Mouse (Mus musculus): ENCODE measurements around the gene Nrxn1. TPM values are rescaled to one million over a fixed set of nuclear protein-coding genes. Genes with fewer than 3 reads are reported as not detected.

Nrxn1 gene
- total and polyA plus RNA-seq, 3 experiments, result not detected

DNA sequence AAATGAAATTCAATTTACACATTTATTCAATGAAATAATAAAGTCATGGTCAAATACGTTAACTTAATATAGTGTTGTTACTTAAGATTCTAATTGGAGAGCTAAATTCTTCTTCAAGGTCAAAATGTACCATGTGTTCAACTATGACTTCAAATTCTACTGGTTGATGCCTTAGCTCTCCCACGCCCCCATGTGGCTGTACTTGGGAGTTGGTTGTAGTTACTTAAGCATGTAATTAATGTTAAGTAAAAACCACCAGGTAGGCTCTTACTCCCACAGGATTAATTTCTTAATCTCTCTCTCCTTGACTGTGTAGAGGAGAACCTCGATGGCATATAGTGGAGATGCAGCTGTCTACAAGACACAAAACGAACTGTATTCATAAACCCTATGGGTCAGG is 951.3 kb downstream of the Nrxn1 start:
- H3K9me3 ChIP-seq (replicated peaks; ENCODE audit: low read length), result peaks cover 21% of the 10 kb centered on the region
- TF ChIP-seq TBP (conservative IDR thresholded peaks at IDR 0.05; ENCODE audit: low read depth, low read length), result no peak
- no peak for TF ChIP-seq USF1 (IDR thresholded peaks at IDR 0.05; ENCODE audit: low read depth, low read length)
- TF ChIP-seq BHLHE40 (IDR thresholded peaks at IDR 0.05; ENCODE audit: low read depth, low read length), result no peak
- no peak for TF ChIP-seq KAT2A (IDR thresholded peaks at IDR 0.05; ENCODE audit: insufficient replicate concordance, low read length)
- TF ChIP-seq ETS1 (conservative IDR thresholded peaks at IDR 0.05; ENCODE audit: low read depth, low read length), result no peak
- TF ChIP-seq SIN3A (IDR thresholded peaks at IDR 0.05; ENCODE audit: low read length), result no peak
- TF ChIP-seq IRF4 (IDR thresholded peaks at IDR 0.05; ENCODE audit: low read depth, low read length), result no peak
- no peak for TF ChIP-seq PAX5 (IDR thresholded peaks at IDR 0.05; ENCODE audit: low read length)
- dilution Hi-C loops (cut with MboI; ENCODE audit: extremely low pct_ligation_motif_present, extremely low pct_unique_long_range_greater_than_20kb, low sequenced_read_pairs), result no loop called here
- no peak overlapping the region for H3K4me2 ChIP-seq (ENCODE audit: insufficient read depth, low read depth, poor library complexity, severe bottlenecking)
- in situ Hi-C loops (cut with MboI; ENCODE audit: low pct_ligation_motif_present, low pct_unique_long_range_greater_than_20kb, low sequenced_read_pairs), result no loop called here
- no peak overlapping the region for H3K4me3 ChIP-seq (replicated peaks in 1 of 3; ENCODE audit: low read depth in 2 of 3, low read length in 2 of 3, poor library complexity in 1 of 3)
- no peaks in the 10 kb centered on the region for H3K4me1 ChIP-seq (ENCODE audit: control insufficient read depth in 1 of 2, insufficient read depth in 2 of 2)
- no peaks in the 10 kb centered on the region for H3K79me2 ChIP-seq (replicated peaks; ENCODE audit: control insufficient read depth, extremely low read depth, insufficient read depth, poor library complexity, severe bottlenecking)
- H3K27ac ChIP-seq (ENCODE audit: insufficient read depth, low read depth), result no peak overlapping the region
- no peak for DNase-seq (ENCODE audit: extremely low read depth)
- H3K9ac ChIP-seq (ENCODE audit: insufficient read depth, low read depth), result no peak overlapping the region
- H3K27me3 ChIP-seq (replicated peaks), result no peaks in the 10 kb centered on the region
- no peaks in the 10 kb centered on the region for H3K36me3 ChIP-seq (replicated peaks in 1 of 2; ENCODE audit: control insufficient read depth in 1 of 2, insufficient read depth in 1 of 2, low read length in 1 of 2)

DNA sequence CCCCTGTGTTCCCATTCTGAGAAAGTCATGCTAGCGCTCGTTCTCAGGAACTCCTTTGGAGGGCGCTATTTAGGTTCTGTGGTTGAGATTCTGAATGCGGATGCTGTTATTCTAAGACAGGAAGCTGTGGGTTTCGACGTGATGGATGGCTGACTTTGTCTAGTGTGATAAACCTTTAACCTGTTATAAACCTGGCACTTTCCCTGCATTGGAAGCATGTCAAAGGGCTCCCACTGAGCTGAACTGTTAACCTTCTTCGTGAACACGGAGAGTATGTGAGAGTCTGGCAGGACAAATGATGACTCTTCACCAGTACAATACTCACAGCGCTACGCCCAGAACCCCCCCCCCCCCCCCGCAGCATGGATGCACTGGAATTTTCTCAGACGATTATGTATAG is 962.0 kb downstream of the Nrxn1 start:
- Histone ChIP-seq H3K9ac (ENCODE audit: insufficient read depth, low read depth) (no peak overlapping the region), H3K36me3 (replicated peaks in 1 of 2; ENCODE audit: control insufficient read depth in 1 of 2, insufficient read depth in 1 of 2, low read length in 1 of 2) (no peaks in the 10 kb centered on the region), H3K4me1 (ENCODE audit: control insufficient read depth in 1 of 2, insufficient read depth in 2 of 2) (no peaks in the 10 kb centered on the region), H3K79me2 (replicated peaks; ENCODE audit: control insufficient read depth, extremely low read depth, insufficient read depth, poor library complexity, severe bottlenecking) (no peaks in the 10 kb centered on the region), H3K4me3 (replicated peaks in 1 of 3; ENCODE audit: low read depth in 2 of 3, low read length in 2 of 3, poor library complexity in 1 of 3) (no peak overlapping the region), H3K9me3 (replicated peaks; ENCODE audit: low read length) (peaks cover 24% of the 10 kb centered on the region), H3K27ac (ENCODE audit: insufficient read depth, low read depth) (no peak overlapping the region), H3K27me3 (replicated peaks) (no peaks in the 10 kb centered on the region), H3K4me2 (ENCODE audit: insufficient read depth, low read depth, poor library complexity, severe bottlenecking) (no peak overlapping the region)
- dilution Hi-C loops (cut with MboI; ENCODE audit: extremely low pct_ligation_motif_present, extremely low pct_unique_long_range_greater_than_20kb, low sequenced_read_pairs), result no loop called here
- TF ChIP-seq USF2 (conservative IDR thresholded peaks at IDR 0.05; ENCODE audit: low read depth, low read length), result no peak
- no peak for TF ChIP-seq IRF4 (IDR thresholded peaks at IDR 0.05; ENCODE audit: low read depth, low read length)
- TF ChIP-seq NELFE (IDR thresholded peaks at IDR 0.05; ENCODE audit: low read depth, low read length), result no peak
- TF ChIP-seq USF1 (IDR thresholded peaks at IDR 0.05; ENCODE audit: low read depth, low read length), result no peak
- no peak for TF ChIP-seq MAX (IDR thresholded peaks at IDR 0.05; ENCODE audit: low read length)
- no peak for DNase-seq (ENCODE audit: extremely low read depth)
- in situ Hi-C loops (cut with MboI; ENCODE audit: low pct_ligation_motif_present, low pct_unique_long_range_greater_than_20kb, low sequenced_read_pairs), result no loop called here

DNA sequence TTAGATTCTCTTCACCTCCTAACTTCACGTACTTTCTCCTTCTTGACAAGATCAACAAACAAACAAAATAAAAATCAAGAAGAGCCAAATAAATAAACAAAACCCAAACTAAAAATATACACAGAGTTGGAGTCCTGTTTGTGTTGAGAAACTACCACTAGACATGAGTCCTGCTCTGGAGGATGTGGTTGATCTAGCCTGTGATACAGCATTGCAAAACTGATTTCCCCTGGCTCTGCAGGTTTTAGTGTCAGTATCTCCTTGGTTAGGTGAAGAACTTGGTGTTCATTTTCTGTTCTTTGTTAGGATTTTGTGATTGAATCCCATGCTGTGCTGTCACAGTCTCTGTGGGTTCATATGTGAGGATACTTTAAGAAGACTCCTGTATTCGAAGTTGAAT is 963.7 kb downstream of the Nrxn1 start:
- TF ChIP-seq MAZ (IDR thresholded peaks at IDR 0.05; ENCODE audit: low read depth, low read length) (no peak), NRF1 (IDR thresholded peaks at IDR 0.05; ENCODE audit: low read depth, low read length) (no peak), RCOR1 (conservative IDR thresholded peaks at IDR 0.05; ENCODE audit: low read depth, low read length) (no peak), TCF12 (IDR thresholded peaks at IDR 0.05; ENCODE audit: low read depth, low read length) (no peak), BHLHE40 (IDR thresholded peaks at IDR 0.05; ENCODE audit: low read depth, low read length) (no peak), SMC3 (IDR thresholded peaks at IDR 0.05; ENCODE audit: low read depth, low read length) (no peak), CHD1 (IDR thresholded peaks at IDR 0.05; ENCODE audit: low read depth, low read length) (no peak), GABPA (IDR thresholded peaks at IDR 0.05; ENCODE audit: insufficient replicate concordance, low read depth, low read length) (no peak), IRF4 (IDR thresholded peaks at IDR 0.05; ENCODE audit: low read depth, low read length) (no peak), USF1 (IDR thresholded peaks at IDR 0.05; ENCODE audit: low read depth, low read length) (no peak), MXI1 (IDR thresholded peaks at IDR 0.05; ENCODE audit: low read depth, low read length) (no peak), MEF2A (IDR thresholded peaks at IDR 0.05; ENCODE audit: borderline replicate concordance, low read depth, low read length) (no peak), JUN (IDR thresholded peaks at IDR 0.05; ENCODE audit: insufficient read depth, low read depth, low read length) (no peak), USF2 (conservative IDR thresholded peaks at IDR 0.05; ENCODE audit: low read depth, low read length) (no peak), ZMIZ1 (IDR thresholded peaks at IDR 0.05; ENCODE audit: low read depth, low read length) (no peak)
- Histone ChIP-seq H3K4me1 (ENCODE audit: control insufficient read depth in 1 of 2, insufficient read depth in 2 of 2) (no peaks in the 10 kb centered on the region), H3K27ac (ENCODE audit: insufficient read depth, low read depth) (no peak overlapping the region), H3K9me3 (replicated peaks; ENCODE audit: low read length) (peaks cover 23% of the 10 kb centered on the region), H3K36me3 (replicated peaks in 1 of 2; ENCODE audit: control insufficient read depth in 1 of 2, insufficient read depth in 1 of 2, low read length in 1 of 2) (no peaks in the 10 kb centered on the region), H3K27me3 (replicated peaks) (no peaks in the 10 kb centered on the region), H3K4me2 (ENCODE audit: insufficient read depth, low read depth, poor library complexity, severe bottlenecking) (no peak overlapping the region), H3K4me3 (replicated peaks in 1 of 3; ENCODE audit: low read depth in 2 of 3, low read length in 2 of 3, poor library complexity in 1 of 3) (no peak overlapping the region), H3K9ac (ENCODE audit: insufficient read depth, low read depth) (no peak overlapping the region), H3K79me2 (replicated peaks; ENCODE audit: control insufficient read depth, extremely low read depth, insufficient read depth, poor library complexity, severe bottlenecking) (no peaks in the 10 kb centered on the region)
- no peak for DNase-seq (ENCODE audit: extremely low read depth)
- in situ Hi-C loops (cut with MboI; ENCODE audit: low pct_ligation_motif_present, low pct_unique_long_range_greater_than_20kb, low sequenced_read_pairs), result no loop called here
- dilution Hi-C loops (cut with MboI; ENCODE audit: extremely low pct_ligation_motif_present, extremely low pct_unique_long_range_greater_than_20kb, low sequenced_read_pairs), result no loop called here
